Mouse (Mus musculus) cerebellum, adult 2 months (tissue): Measurements from ENCODE around the gene Btbd35f2. TPM values are rescaled to one million over a fixed set of nuclear protein-coding genes. Genes with fewer than 3 reads are reported as not detected.
"Not testable (repeated sequence)": the region's sequence is repeated elsewhere in the genome, so short reads cannot be mapped to it uniquely, and the experiment has no call there.

ENCODE experiments used
- DNase-seq, 2 experiments: peaks; one replicate each; pipeline ENCODE4 v3.0.0; 2021
- H3K27ac ChIP-seq: fragments of 200-500 bp; 2 replicates; pipeline ENCODE4 v1.5.1; 2012; ENCODE audit warnings: low read length, control low read depth, inconsistent platforms; ENCODE audit not compliant: insufficient read depth
- H3K27me3 ChIP-seq: fragments of 200-500 bp; 2 replicates; pipeline ENCODE4 v1.6.1; 2012; ENCODE audit warnings: inconsistent platforms, mild to moderate bottlenecking, low read length, moderate library complexity; ENCODE audit not compliant: control insufficient read depth, insufficient read depth
- H3K4me1 ChIP-seq: fragments of 200-500 bp; 2 replicates; pipeline ENCODE4 v1.6.1; 2011; ENCODE audit warnings: low read length; ENCODE audit not compliant: control insufficient read depth, insufficient read depth
- H3K4me3 ChIP-seq: fragments of 200-500 bp; replicated peaks from 2 replicates; pipeline ENCODE3; 2011; ENCODE audit warnings: mild to moderate bottlenecking, low read depth, low read length, control low read depth; ENCODE audit not compliant: insufficient read depth
- WGBS: fragments of 180-500 bp; shearing (Covaris S2); methylation state at CpG from one replicate; pipeline ENCODE4 v1.1.7; 2018; 5-methylcytosine and 5-hydroxymethylcytosine counted together
- polyA plus RNA-seq: library from polyadenylated mRNA; depleted of rRNA; stranded (reverse); fragments of >200 nt; gene quantifications from 2 replicates; pipeline ENCODE4 v1.2.3, GENCODE M21; 2012; rRNA removed

Btbd35f2 gene
- not detected in 2 replicates for polyA plus RNA-seq

GRCm38 (mm10) chrX:32278094-32278493 lies at the start of gene Btbd35f2:
TSS of gene Btbd35f2 (plus strand) at chrX:32278394.
- DNase-seq, H3K27ac ChIP-seq, H3K4me3 ChIP-seq, H3K4me1 ChIP-seq, H3K27me3 ChIP-seq: not testable (repeated sequence)
- WGBS = no CpG with 5 or more reads among the region's 3 CpGs

Other genes with a start within 250 kb of the Btbd35f2 start
- gene Btbd35f22, start 230.6 kb upstream of the Btbd35f2 start, polyA plus RNA-seq = not detected in 2 replicates